Mouse (Mus musculus): ENCODE measurements at regions not wholly inside any gene's neighbourhood (a gene's known extent, or its start where the extent isn't known, plus 50 kb on each side); places are given as distances from the start of the nearest gene placed in this dataset.

DNA sequence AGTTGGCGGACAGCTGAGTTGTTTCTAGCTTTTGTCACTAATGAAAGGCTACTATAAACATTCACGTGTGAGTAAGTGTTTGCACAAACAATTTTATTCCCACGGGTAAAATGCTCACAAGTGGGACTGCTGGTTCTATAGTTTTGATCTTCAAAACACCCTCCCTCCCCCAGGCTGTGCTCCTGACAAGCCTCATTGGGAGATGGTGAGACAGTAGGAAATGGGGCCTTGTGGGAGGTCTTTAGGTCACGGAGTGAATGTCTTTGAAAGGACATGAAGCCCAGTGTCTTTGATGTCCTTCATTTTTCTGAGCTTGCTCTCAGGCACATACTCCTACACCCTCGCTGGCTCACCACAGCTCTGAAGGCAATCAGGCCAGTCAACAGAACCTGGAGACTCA lies 63.4 kb upstream of the Tiparp start:
- no peak for TF ChIP-seq POLR2A (IDR thresholded peaks at IDR 0.05; ENCODE audit: extremely low read depth, insufficient read depth, low read length)
- no peak for TF ChIP-seq CTCF (IDR thresholded peaks at IDR 0.05; ENCODE audit: extremely low read depth, insufficient read depth, low read length)
